Mouse (Mus musculus) heart, postnatal 25 days (tissue): Measurements from ENCODE around the gene Pld1. TPM values are rescaled to one million over a fixed set of nuclear protein-coding genes. Genes with fewer than 3 reads are reported as not detected.

Source experiments
- DNase-seq: peaks from one replicate; pipeline ENCODE4 v3.0.0; 2022; ENCODE audit warnings: low spot score
- intact Hi-C: fragments of 180-260 bp; cut with DNase I; formaldehyde crosslinking; loops from one replicate; pipeline ENCODE4 v1.15.1; 2025
- total RNA-seq, 2 experiments: library from RNA; stranded (reverse); gene quantifications; 2 replicates each; pipeline ENCODE4 v1.2.3; 2021

The Pld1 gene
- total RNA-seq, 2 experiments from 2014 or later = 12.5 to 13.5 TPM

GRCm38 (mm10) chr3:28104992-28105391 lies 166.5 kb downstream of the Pld1 start:
- intact Hi-C loops = loop anchor here (5.0 to 10.0 kb wide), 2 partner anchors 240 to 628 kb away; no protein-coding TSS in a partner anchor
- DNase-seq = no peak

GRCm38 (mm10) chr3:28107446-28108004 lies 169.0 kb downstream of the Pld1 start:
- DNase-seq = no peak
- intact Hi-C loops = loop anchor here (2.0 to 10.0 kb wide), 4 partner anchors 125 to 647 kb away; no protein-coding TSS in a partner anchor

GRCm38 (mm10) chr3:28111516-28111915 lies 173.0 kb downstream of the Pld1 start:
- no peak for DNase-seq
- intact Hi-C loops = no loop called here

GRCm38 (mm10) chr3:28113881-28114280 lies 175.4 kb downstream of the Pld1 start:
- intact Hi-C loops = no loop called here
- no peak for DNase-seq

GRCm38 (mm10) chr3:28141716-28142115 lies 203.2 kb downstream of the Pld1 start:
- peak; percentile 17 for DNase-seq

GRCm38 (mm10) chr3:28142121-28142520 lies 203.6 kb downstream of the Pld1 start:
- peak; percentile 39 for DNase-seq
- intact Hi-C loops = no loop called here

More at GRCm38 (mm10) chr3:28141716-28142115, 203.2 kb downstream of the Pld1 start:
- intact Hi-C loops = no loop called here

GRCm38 (mm10) chr3:28144676-28145075 lies 206.2 kb downstream of the Pld1 start:
- DNase-seq = peak; percentile 32
- intact Hi-C loops = no loop called here

- DNase-seq = no peak
- intact Hi-C loops = no loop called here
These were observed 207.0 kb downstream of the Pld1 start for GRCm38 (mm10) chr3:28145461-28145860.

- intact Hi-C loops = no loop called here
- DNase-seq = no peak
These were observed 211.3 kb downstream of the Pld1 start for GRCm38 (mm10) chr3:28149656-28150256.

GRCm38 (mm10) chr3:28158006-28158405 lies 219.5 kb downstream of the Pld1 start:
- intact Hi-C loops = no loop called here
- no peak for DNase-seq

GRCm38 (mm10) chr3:28158916-28159315 lies 220.4 kb downstream of the Pld1 start:
- intact Hi-C loops = no loop called here
- DNase-seq = no peak

GRCm38 (mm10) chr3:28162346-28162745 lies 223.9 kb downstream of the Pld1 start:
- intact Hi-C loops = loop anchor here (10.0 kb wide), 1 partner anchor 382 kb away; no protein-coding TSS in a partner anchor

GRCm38 (mm10) chr3:28164678-28165077 lies 226.2 kb downstream of the Pld1 start:
- DNase-seq = no peak
- intact Hi-C loops = loop anchor here (5.0 to 10.0 kb wide), 3 partner anchors 93 to 398 kb away; no protein-coding TSS in a partner anchor

More at GRCm38 (mm10) chr3:28162346-28162745, 223.9 kb downstream of the Pld1 start:
- no peak for DNase-seq

- no peak for DNase-seq
- intact Hi-C loops = loop anchor here (5.0 to 10.0 kb wide), 3 partner anchors 92 to 397 kb away; no protein-coding TSS in a partner anchor
These were observed 227.1 kb downstream of the Pld1 start for GRCm38 (mm10) chr3:28165598-28165997.

- no peak for DNase-seq
- intact Hi-C loops = loop anchor here (5.0 to 10.0 kb wide), 3 partner anchors 89 to 394 kb away; no protein-coding TSS in a partner anchor
These were observed 229.5 kb downstream of the Pld1 start for GRCm38 (mm10) chr3:28167796-28168505.

- intact Hi-C loops = no loop called here
- DNase-seq = peak; percentile 24
These were observed 232.6 kb downstream of the Pld1 start for GRCm38 (mm10) chr3:28170911-28171618.

- DNase-seq = no peak
- intact Hi-C loops = no loop called here
These were observed 237.8 kb downstream of the Pld1 start for GRCm38 (mm10) chr3:28175997-28176967.

- intact Hi-C loops = no loop called here
- DNase-seq = no peak
These were observed 239.8 kb downstream of the Pld1 start for GRCm38 (mm10) chr3:28178333-28178732.
